Mouse (Mus musculus): ENCODE measurements around the gene Commd1. TPM values are rescaled to one million over a fixed set of nuclear protein-coding genes. Genes with fewer than 3 reads are reported as not detected.

The Commd1 gene
- total RNA-seq, 2 experiments from 2014 or later: 40.3 to 47.2 TPM

DNA sequence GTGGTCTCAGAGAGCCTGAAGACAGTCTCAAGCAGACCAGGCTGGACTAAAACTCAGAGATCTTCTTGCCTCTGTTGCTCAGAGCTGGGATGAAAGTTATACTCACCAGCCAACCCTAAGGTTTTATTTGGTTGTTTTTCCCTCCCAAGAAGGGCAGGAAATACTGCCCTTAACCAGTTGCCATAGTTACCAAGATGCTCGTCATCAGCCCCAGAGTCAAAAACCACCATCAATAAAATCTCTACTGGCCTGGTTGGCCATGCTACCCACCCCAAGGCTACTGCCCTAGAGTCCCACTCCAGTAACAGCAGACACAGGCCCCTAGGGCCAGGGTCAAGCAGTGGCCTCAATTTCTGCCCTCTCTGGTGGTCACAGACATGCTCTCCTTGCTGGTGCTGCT lies 129.7 kb downstream of the Commd1 start:
- DNase-seq (ENCODE audit: low spot score in 2 of 2): no peak
- intact Hi-C loops (cut with DNase I): no loop called here

DNA sequence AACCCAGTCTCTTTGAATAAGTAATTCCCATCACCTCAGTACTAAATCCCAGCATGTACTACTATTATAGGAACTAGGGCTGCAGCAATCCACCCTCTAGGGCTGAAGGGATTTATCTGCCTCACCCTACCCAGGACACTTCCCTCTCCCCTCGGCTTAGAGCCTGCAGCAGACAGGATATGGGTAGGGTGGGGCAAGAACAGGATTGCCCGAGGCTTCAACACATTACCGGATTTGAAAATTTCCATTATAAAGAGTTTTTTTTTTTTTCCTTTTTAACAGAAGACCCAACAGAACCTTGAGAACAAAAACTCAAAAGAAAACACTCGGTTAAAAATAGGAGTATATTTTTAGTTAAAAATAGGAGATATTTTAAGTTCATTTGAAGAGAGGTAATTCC lies 130.8 kb downstream of the Commd1 start:
- intact Hi-C loops (cut with DNase I): no loop called here

DNA sequence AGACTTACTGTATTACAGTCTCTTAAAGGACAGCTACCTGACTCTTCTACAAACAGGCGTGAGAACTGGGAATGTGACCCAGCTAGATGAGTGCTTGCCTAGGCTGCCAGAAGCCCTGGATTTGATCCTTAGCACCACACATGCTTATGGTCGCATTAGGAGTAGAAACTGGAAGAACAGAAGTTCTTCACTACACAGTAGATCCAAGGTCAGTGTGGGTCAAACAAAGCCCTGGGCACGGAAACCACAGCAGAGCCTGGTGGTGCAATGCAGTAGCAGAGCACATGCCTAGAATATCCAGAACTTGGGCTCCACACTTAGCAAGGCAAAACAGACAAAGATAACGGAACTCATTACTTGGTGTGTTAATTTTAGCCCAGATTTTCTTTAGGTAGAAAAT lies 132.1 kb downstream of the Commd1 start:
- DNase-seq (ENCODE audit: low spot score in 2 of 2): no peak
- intact Hi-C loops (cut with DNase I): no loop called here

More for the DNA sequence above, 130.8 kb downstream of the Commd1 start:
- no peak for DNase-seq (ENCODE audit: low spot score in 2 of 2)

DNA sequence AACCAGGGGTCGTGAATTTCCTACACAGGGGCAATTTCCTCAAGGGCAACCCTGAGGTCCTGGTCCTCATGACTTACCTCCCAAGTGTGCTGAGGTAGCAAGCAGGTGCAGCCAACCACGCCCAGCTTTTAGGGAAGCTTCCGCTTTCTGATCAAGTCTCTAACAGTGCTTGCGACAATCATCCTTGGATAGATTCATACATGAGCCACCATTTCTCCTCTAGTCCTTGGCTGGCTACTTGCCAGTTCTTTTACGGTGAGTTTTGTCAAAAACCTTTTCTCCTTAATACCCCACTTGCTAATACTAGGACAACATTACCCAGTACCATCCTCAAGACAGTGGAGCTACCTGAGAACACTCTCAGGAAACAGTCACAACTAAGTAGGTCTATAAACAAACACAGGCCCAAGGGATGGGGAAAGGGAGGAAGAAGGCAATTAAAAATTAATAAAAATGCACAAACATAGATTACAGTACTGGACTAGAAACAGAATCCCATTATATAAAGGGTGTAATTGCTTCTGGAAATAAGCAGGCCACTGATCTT lies 133.5 kb downstream of the Commd1 start:
- DNase-seq (ENCODE audit: low spot score in 2 of 2): no peak
- intact Hi-C loops (cut with DNase I): no loop called here

DNA sequence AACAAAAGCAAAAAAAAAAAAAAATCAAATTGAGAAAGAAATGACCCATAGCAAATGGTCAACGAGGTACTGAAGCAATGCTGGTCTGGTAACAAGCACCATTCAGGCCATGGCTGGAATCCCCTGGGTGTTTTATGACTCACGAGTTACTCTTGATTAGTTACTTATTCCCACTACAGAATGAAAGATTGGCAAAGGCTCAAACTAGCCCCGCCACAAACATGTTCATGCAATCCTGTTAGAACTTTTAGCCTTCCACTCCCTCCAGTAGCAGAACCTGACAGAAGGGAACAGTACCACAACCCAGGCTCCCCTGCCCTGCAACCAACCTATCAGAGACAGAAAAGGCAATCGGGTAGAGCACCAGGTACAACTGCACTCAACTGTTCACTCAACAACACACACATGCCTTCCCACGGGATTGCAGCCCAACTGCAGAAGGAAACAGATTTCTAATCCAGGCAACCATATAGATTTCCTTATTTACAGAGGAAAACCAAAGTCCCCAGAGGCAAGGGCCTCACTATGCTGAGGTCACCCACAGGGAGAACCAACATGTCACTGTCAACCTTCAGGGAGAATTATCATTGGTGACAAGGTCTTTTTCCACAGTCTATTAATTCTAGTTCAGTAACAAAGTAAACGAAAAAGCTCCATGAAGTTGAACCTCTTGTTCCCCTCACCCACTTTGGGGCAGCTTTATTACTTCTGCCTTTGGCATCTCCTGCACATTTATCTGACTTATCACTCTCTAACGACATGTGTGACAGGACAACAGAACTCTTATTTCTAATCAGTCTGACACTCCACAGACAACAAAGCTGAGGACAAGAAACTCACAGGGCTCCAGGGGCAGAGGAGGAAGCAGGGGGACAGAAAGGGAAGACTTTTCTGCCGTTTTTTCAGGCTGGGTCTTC lies 134.2 kb downstream of the Commd1 start:
- intact Hi-C loops (cut with DNase I): no loop called here
- DNase-seq (ENCODE audit: low spot score in 2 of 2): no peak

DNA sequence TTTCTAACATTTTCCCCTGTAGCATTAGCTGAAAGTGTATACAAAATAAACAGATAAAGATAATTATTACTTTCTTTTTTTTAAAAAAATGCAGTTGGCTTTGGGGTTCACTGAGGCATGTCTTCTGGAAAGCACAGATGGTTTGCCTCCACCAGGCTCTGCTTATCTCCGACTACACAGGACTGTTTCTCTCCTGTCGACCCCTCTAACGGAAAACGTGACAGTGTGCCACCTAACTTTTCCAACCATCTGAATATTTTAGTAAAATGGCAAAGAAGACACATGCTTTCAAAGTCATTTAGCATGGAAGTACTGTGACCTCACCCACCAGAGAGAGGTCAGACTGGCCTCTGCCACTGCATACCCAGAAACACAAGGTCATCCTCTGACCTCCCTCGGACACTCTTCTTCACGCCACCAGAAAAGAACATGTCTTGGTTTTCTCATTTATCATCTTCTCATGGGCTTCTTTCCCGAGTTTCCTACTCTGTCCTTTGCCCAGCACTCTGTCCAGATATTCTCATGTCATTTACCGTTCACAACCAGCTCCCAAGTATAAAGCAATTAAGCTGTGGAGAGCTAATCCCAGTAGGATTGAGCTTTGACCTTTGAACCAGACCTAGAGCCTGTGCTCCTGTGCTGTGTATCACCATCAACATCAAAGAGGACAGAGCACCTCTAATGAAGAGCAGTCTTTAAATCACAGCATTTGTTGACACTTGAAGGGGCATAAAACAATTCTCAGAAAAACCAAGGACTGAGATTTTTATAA lies 135.0 kb downstream of the Commd1 start:
- intact Hi-C loops (cut with DNase I): no loop called here
- DNase-seq (ENCODE audit: low spot score in 2 of 2): no peak

Other genes starting within 250 kb of the Commd1 start
- gene B3gnt2, start 121.4 kb downstream of the Commd1 start, total RNA-seq (2021): 10 to 100 TPM; 14.0 to 15.2 TPM
- 10 to 100 TPM; 59.0 to 60.9 TPM for gene Zrsr1, start 10.4 kb downstream of the Commd1 start, total RNA-seq (2021)
- gene Gm28048, start 292 bp downstream of the Commd1 start, total RNA-seq (2021): 10 to 100 TPM; 11.3 to 16.0 TPM
- gene Cct4, start 8.1 kb upstream of the Commd1 start, total RNA-seq (2021): 100 to 1,000 TPM; 101 to 109 TPM
- gene Fam161a, start 25.1 kb upstream of the Commd1 start, total RNA-seq (2021): 1 to 10 TPM; 2.5 to 4.9 TPM

All from left cerebral cortex, postnatal 25 days (tissue).